Mouse (Mus musculus): Measurements from ENCODE around the gene Olfr983. TPM values are rescaled to one million over a fixed set of nuclear protein-coding genes. Genes with fewer than 3 reads are reported as not detected.

Gene Olfr983
- total and polyA plus RNA-seq, 2 experiments: not detected

- no peaks in the 10 kb centered on the region for H3K27me3 ChIP-seq (ENCODE audit: control insufficient read depth, insufficient read depth, low read length)
- no peak overlapping the region for H3K4me3 ChIP-seq (ENCODE audit: insufficient read depth, low read depth, low read length)
- no peak for DNase-seq (ENCODE audit: extremely low read depth, low read depth, low spot score)
- TF ChIP-seq CTCF (IDR thresholded peaks at IDR 0.05; ENCODE audit: low read depth, low read length) (no peak), POLR2A (IDR thresholded peaks at IDR 0.05; ENCODE audit: extremely low read depth, insufficient read depth, low read length) (no peak)
- H3K4me1 ChIP-seq (ENCODE audit: control insufficient read depth, insufficient read depth, low read length): no peaks in the 10 kb centered on the region
- 75% methylated on average over 5 of the region's 5 CpGs for WGBS
- no peaks in the 10 kb centered on the region for H3K36me3 ChIP-seq (ENCODE audit: control insufficient read depth, insufficient read depth, low read length)
- H3K79me2 ChIP-seq (ENCODE audit: control insufficient read depth, insufficient read depth, low read length): no peaks in the 10 kb centered on the region
- H3K9ac ChIP-seq (ENCODE audit: low read depth, low read length): no peak overlapping the region
- H3K27ac ChIP-seq (replicated peaks; ENCODE audit: insufficient read depth, low read depth, low read length): no peak overlapping the region
Measured at GRCm38 (mm10) chr9:40117287-40117659, 23.9 kb upstream of the Olfr983 start.

- Histone ChIP-seq H3K4me3 (ENCODE audit: insufficient read depth, low read depth, low read length) (no peak overlapping the region), H3K79me2 (ENCODE audit: control insufficient read depth, insufficient read depth, low read length) (no peaks in the 10 kb centered on the region), H3K27me3 (ENCODE audit: control insufficient read depth, insufficient read depth, low read length) (no peaks in the 10 kb centered on the region), H3K4me1 (ENCODE audit: control insufficient read depth, insufficient read depth, low read length) (no peaks in the 10 kb centered on the region), H3K36me3 (ENCODE audit: control insufficient read depth, insufficient read depth, low read length) (no peaks in the 10 kb centered on the region), H3K27ac (replicated peaks; ENCODE audit: insufficient read depth, low read depth, low read length) (no peak overlapping the region), H3K9ac (ENCODE audit: low read depth, low read length) (no peak overlapping the region)
- TF ChIP-seq CTCF (IDR thresholded peaks at IDR 0.05; ENCODE audit: low read depth, low read length) (no peak), POLR2A (IDR thresholded peaks at IDR 0.05; ENCODE audit: extremely low read depth, insufficient read depth, low read length) (no peak)
- 62% methylated on average over 10 of the region's 10 CpGs for WGBS
- peak; percentile 23 for DNase-seq (ENCODE audit: extremely low read depth, low read depth, low spot score)
Measured at GRCm38 (mm10) chr9:40116645-40117286, 23.4 kb upstream of the Olfr983 start.

GRCm38 (mm10) chr9:40114106-40114505 is 20.7 kb upstream of the Olfr983 start, which contains the start of gene Olfr984:
Olfr984 (minus strand) TSS chr9:40114206.
- Histone ChIP-seq H3K27ac (replicated peaks; ENCODE audit: insufficient read depth, low read depth, low read length) (no peak within 1 kb of the TSS), H3K79me2 (ENCODE audit: control insufficient read depth, insufficient read depth, low read length) (no peaks in the 10 kb centered on the region), H3K4me1 (ENCODE audit: control insufficient read depth, insufficient read depth, low read length) (no peaks in the 10 kb centered on the region), H3K9ac (ENCODE audit: low read depth, low read length) (no peak within 1 kb of the TSS), H3K36me3 (ENCODE audit: control insufficient read depth, insufficient read depth, low read length) (no peaks in the 10 kb centered on the region), H3K4me3 (ENCODE audit: insufficient read depth, low read depth, low read length) (no peak within 1 kb of the TSS), H3K27me3 (ENCODE audit: control insufficient read depth, insufficient read depth, low read length) (no peaks in the 10 kb centered on the region)
- no peak for TF ChIP-seq CTCF (IDR thresholded peaks at IDR 0.05; ENCODE audit: low read depth, low read length)
- no peak for TF ChIP-seq POLR2A (IDR thresholded peaks at IDR 0.05; ENCODE audit: extremely low read depth, insufficient read depth, low read length)
- WGBS: 76% methylated on average over 2 of the region's 2 CpGs
- no peak for DNase-seq (ENCODE audit: extremely low read depth, low read depth, low spot score)

GRCm38 (mm10) chr9:40094769-40095168 is 1.4 kb upstream of the Olfr983 start:
- WGBS: 65% methylated on average over 3 of the region's 3 CpGs
- H3K27ac ChIP-seq (replicated peaks; ENCODE audit: insufficient read depth, low read depth, low read length): no peak overlapping the region
- H3K36me3 ChIP-seq (ENCODE audit: control insufficient read depth, insufficient read depth, low read length): no peaks in the 10 kb centered on the region
- TF ChIP-seq CTCF (IDR thresholded peaks at IDR 0.05; ENCODE audit: low read depth, low read length) (no peak), POLR2A (IDR thresholded peaks at IDR 0.05; ENCODE audit: extremely low read depth, insufficient read depth, low read length) (no peak)
- H3K9ac ChIP-seq (ENCODE audit: low read depth, low read length): no peak overlapping the region
- no peaks in the 10 kb centered on the region for H3K27me3 ChIP-seq (ENCODE audit: control insufficient read depth, insufficient read depth, low read length)
- DNase-seq (ENCODE audit: extremely low read depth, low read depth, low spot score): no peak
- H3K79me2 ChIP-seq (ENCODE audit: control insufficient read depth, insufficient read depth, low read length): no peaks in the 10 kb centered on the region
- no peaks in the 10 kb centered on the region for H3K4me1 ChIP-seq (ENCODE audit: control insufficient read depth, insufficient read depth, low read length)
- H3K4me3 ChIP-seq (ENCODE audit: insufficient read depth, low read depth, low read length): no peak overlapping the region

DNA sequence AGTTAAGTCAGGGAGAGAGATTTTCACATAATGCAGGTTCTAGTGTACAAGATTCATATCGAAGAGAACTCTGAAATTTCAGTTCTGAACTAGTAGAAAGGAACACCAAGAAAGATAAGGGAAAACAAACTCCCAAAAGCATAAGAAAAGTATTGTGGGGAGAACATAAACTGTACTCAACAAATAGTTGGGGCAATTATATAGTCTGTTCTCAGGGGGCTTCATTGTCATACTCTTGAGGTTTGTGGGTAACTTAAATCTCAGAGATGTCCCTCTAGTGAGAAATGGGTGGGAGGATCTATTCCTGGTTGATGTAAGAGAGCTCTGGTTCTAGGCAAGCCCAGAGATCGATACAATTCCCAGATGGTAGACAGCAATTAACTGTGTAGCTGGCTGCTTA is 19.9 kb downstream of the Olfr983 start, which contains the start of gene Olfr982:
Olfr982 (plus strand) TSS at position 301 of the 400 bp plus-strand sequence.
- no peak for DNase-seq (ENCODE audit: extremely low read depth, low read depth, low spot score)
- no peak within 1 kb of the TSS for H3K9ac ChIP-seq (ENCODE audit: low read depth, low read length)
- H3K79me2 ChIP-seq (ENCODE audit: control insufficient read depth, insufficient read depth, low read length): no peaks in the 10 kb centered on the region
- no peaks in the 10 kb centered on the region for H3K36me3 ChIP-seq (ENCODE audit: control insufficient read depth, insufficient read depth, low read length)
- H3K27me3 ChIP-seq (ENCODE audit: control insufficient read depth, insufficient read depth, low read length): no peaks in the 10 kb centered on the region
- 82% methylated on average over 2 of the region's 2 CpGs for WGBS
- H3K27ac ChIP-seq (replicated peaks; ENCODE audit: insufficient read depth, low read depth, low read length): no peak within 1 kb of the TSS
- H3K4me1 ChIP-seq (ENCODE audit: control insufficient read depth, insufficient read depth, low read length): no peaks in the 10 kb centered on the region
- H3K4me3 ChIP-seq (ENCODE audit: insufficient read depth, low read depth, low read length): no peak within 1 kb of the TSS
- TF ChIP-seq CTCF (IDR thresholded peaks at IDR 0.05; ENCODE audit: low read depth, low read length) (no peak), POLR2A (IDR thresholded peaks at IDR 0.05; ENCODE audit: extremely low read depth, insufficient read depth, low read length) (no peak)

GRCm38 (mm10) chr9:40050138-40050537 is 43.3 kb downstream of the Olfr983 start:
- no peaks in the 10 kb centered on the region for H3K79me2 ChIP-seq (ENCODE audit: control insufficient read depth, insufficient read depth, low read length)
- DNase-seq (ENCODE audit: extremely low read depth, low read depth, low spot score): no peak
- TF ChIP-seq CTCF (IDR thresholded peaks at IDR 0.05; ENCODE audit: low read depth, low read length) (no peak), POLR2A (IDR thresholded peaks at IDR 0.05; ENCODE audit: extremely low read depth, insufficient read depth, low read length) (no peak)
- no peaks in the 10 kb centered on the region for H3K36me3 ChIP-seq (ENCODE audit: control insufficient read depth, insufficient read depth, low read length)
- no peaks in the 10 kb centered on the region for H3K27me3 ChIP-seq (ENCODE audit: control insufficient read depth, insufficient read depth, low read length)
- 86% methylated on average over 19 of the region's 19 CpGs for WGBS
- H3K4me1 ChIP-seq (ENCODE audit: control insufficient read depth, insufficient read depth, low read length): no peaks in the 10 kb centered on the region
- no peak overlapping the region for H3K27ac ChIP-seq (replicated peaks; ENCODE audit: insufficient read depth, low read depth, low read length)
- no peak overlapping the region for H3K9ac ChIP-seq (ENCODE audit: low read depth, low read length)
- H3K4me3 ChIP-seq (ENCODE audit: insufficient read depth, low read depth, low read length): no peak overlapping the region

Other genes with a start within 250 kb of the Olfr983 start
- not detected in 2 replicates for gene Olfr972, start 227.2 kb downstream of the Olfr983 start, total RNA-seq (2014; rRNA removed)
- not detected in 2 replicates for gene Olfr972, start 227.2 kb downstream of the Olfr983 start, polyA plus RNA-seq (2012; rRNA removed)
- not detected in 2 replicates for gene Olfr229, start 186.3 kb downstream of the Olfr983 start, total RNA-seq (2014; rRNA removed)
- not detected in 2 replicates for gene Olfr229, start 186.3 kb downstream of the Olfr983 start, polyA plus RNA-seq (2012; rRNA removed)
- not detected in 2 replicates for gene Olfr974, start 156.1 kb downstream of the Olfr983 start, total RNA-seq (2014; rRNA removed)
- not detected in 2 replicates for gene Olfr974, start 156.1 kb downstream of the Olfr983 start, polyA plus RNA-seq (2012; rRNA removed)
- not detected in 2 replicates for gene Olfr975, start 141.5 kb downstream of the Olfr983 start, total RNA-seq (2014; rRNA removed)
- gene Olfr975, start 141.5 kb downstream of the Olfr983 start, polyA plus RNA-seq (2012; rRNA removed): not detected in 2 replicates
- not detected in 2 replicates for gene Olfr976, start 132.5 kb downstream of the Olfr983 start, total RNA-seq (2014; rRNA removed)
- gene Olfr976, start 132.5 kb downstream of the Olfr983 start, polyA plus RNA-seq (2012; rRNA removed): not detected in 2 replicates
- not detected in 2 replicates for gene Olfr978, start 101.5 kb downstream of the Olfr983 start, total RNA-seq (2014; rRNA removed)
- gene Olfr978, start 101.5 kb downstream of the Olfr983 start, polyA plus RNA-seq (2012; rRNA removed): not detected in 2 replicates
- gene Olfr979, start 90.1 kb downstream of the Olfr983 start, total RNA-seq (2014; rRNA removed): not detected in 2 replicates
- gene Olfr979, start 90.1 kb downstream of the Olfr983 start, polyA plus RNA-seq (2012; rRNA removed): not detected in 2 replicates
- gene Olfr980, start 84.0 kb downstream of the Olfr983 start, total RNA-seq (2014; rRNA removed): not detected in 2 replicates
- not detected in 2 replicates for gene Olfr980, start 84.0 kb downstream of the Olfr983 start, polyA plus RNA-seq (2012; rRNA removed)
- not detected in 2 replicates for gene Olfr981, start 72.1 kb downstream of the Olfr983 start, total RNA-seq (2014; rRNA removed)
- not detected in 2 replicates for gene Olfr981, start 72.1 kb downstream of the Olfr983 start, polyA plus RNA-seq (2012; rRNA removed)
- gene Olfr982, start 19.8 kb downstream of the Olfr983 start, total RNA-seq (2014; rRNA removed): not detected in 2 replicates
- gene Olfr982, start 19.8 kb downstream of the Olfr983 start, polyA plus RNA-seq (2012; rRNA removed): not detected in 2 replicates
- gene Olfr984, start 20.6 kb upstream of the Olfr983 start, total RNA-seq (2014; rRNA removed): not detected in 2 replicates
- not detected in 2 replicates for gene Olfr984, start 20.6 kb upstream of the Olfr983 start, polyA plus RNA-seq (2012; rRNA removed)
- not detected in 2 replicates for gene Olfr985, start 36.6 kb upstream of the Olfr983 start, total RNA-seq (2014; rRNA removed)
- not detected in 2 replicates for gene Olfr985, start 36.6 kb upstream of the Olfr983 start, polyA plus RNA-seq (2012; rRNA removed)
- gene Tmem225, start 54.5 kb upstream of the Olfr983 start, total RNA-seq (2014; rRNA removed): not detected in 2 replicates
- not detected in 2 replicates for gene Tmem225, start 54.5 kb upstream of the Olfr983 start, polyA plus RNA-seq (2012; rRNA removed)
- gene Olfr986, start 87.3 kb upstream of the Olfr983 start, total RNA-seq (2014; rRNA removed): 0.09 TPM in 1 of 2 replicates, not detected in the other
- not detected in 2 replicates for gene Olfr986, start 87.3 kb upstream of the Olfr983 start, polyA plus RNA-seq (2012; rRNA removed)
- 0.65 and 0.67 TPM in 2 replicates for gene Zfp202, start 98.7 kb upstream of the Olfr983 start, total RNA-seq (2014; rRNA removed)
- gene Zfp202, start 98.7 kb upstream of the Olfr983 start, polyA plus RNA-seq (2012; rRNA removed): 0.28 and 0.29 TPM in 2 replicates
- 0.09 and 0.13 TPM in 2 replicates for gene Scn3b, start 175.6 kb upstream of the Olfr983 start, total RNA-seq (2014; rRNA removed)
- 0.02 TPM in 1 of 2 replicates, not detected in the other for gene Scn3b, start 175.6 kb upstream of the Olfr983 start, polyA plus RNA-seq (2012; rRNA removed)